Mouse (Mus musculus) cerebellum, adult 9-11 months (tissue): ENCODE measurements around the gene Atp8b3.

ENCODE experiments used
- DNase-seq: peaks from one replicate; pipeline ENCODE4 v3.0.0; 2022

Atp8b3 gene

GRCm38 (mm10) chr10:80538710-80539394 is at the start of gene Atp8b3:
Gene Atp8b3 (minus strand): TSS chr10:80539124.
- peak; percentile 47 for DNase-seq

GRCm38 (mm10) chr10:80587305-80587657 is 48.4 kb upstream of the Atp8b3 start:
- DNase-seq: no peak

DNA sequence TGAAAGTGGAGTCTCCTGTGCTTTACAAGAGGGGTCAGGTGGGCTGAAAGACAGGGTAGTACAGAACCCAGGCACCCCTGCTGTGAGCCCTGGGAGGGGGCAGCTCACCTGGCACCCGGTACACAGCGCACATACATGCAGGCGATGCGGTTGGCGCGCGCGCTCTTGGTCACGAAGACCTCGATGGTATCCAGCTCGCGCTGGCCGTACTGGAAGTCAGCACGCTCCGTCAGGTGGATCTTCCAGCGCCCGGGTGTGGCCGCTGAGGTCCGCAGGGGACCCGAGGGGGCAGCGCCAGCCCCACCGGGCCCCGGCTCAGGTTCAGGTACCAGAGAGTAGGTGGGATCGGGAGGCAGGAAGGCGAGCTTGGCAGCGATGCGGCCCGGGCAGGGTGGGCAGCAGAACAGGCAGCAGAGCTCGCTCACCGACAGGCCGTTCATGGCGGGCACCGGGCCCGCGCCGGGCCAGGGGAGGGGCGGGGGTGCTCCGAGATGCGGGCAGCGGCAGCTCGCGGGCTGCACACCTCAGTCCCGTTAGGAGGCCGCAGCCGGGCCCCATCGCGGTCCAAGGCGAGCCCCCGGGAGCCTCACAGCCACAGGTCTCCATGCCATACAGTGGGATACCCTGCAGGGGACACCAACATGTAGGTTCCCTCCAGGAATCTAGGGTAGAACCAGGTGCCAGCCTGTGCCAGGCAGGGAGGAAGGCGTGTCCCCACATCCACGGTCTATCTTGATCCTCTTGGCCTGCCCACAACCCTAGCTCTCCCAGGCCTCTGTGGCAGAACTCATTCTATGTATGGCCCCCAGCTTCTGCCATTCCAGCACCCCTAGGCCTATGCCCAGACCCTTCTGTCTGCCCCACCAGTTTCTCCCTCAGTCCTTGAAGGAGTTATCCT is 47.7 kb upstream of the Atp8b3 start:
- no peak for DNase-seq

DNA sequence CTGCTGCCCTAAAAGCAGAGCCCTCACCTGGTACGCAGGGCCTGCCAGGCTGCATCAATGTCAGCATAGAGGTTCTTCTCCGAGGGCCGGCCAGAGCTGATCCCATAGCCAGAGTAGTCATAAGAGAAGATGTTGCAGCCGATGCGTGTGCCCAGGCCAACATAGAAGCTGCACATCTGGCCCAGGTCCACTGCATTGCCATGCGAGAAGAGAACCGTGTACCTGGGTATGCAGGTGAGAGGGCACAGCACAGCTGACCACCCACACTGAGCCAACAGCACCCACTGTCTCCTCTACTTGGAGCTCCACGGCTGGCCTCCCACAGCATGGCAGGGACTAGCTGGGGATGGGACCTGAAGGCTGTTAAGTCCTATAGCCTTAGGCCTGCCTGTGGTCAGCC is 46.7 kb upstream of the Atp8b3 start:
- DNase-seq: no peak

- DNase-seq: no peak
Observed at GRCm38 (mm10) chr10:80584642-80585552, 46.0 kb upstream of the Atp8b3 start.

GRCm38 (mm10) chr10:80584045-80584488 is 45.1 kb upstream of the Atp8b3 start:
- peak; percentile 72 for DNase-seq

DNA sequence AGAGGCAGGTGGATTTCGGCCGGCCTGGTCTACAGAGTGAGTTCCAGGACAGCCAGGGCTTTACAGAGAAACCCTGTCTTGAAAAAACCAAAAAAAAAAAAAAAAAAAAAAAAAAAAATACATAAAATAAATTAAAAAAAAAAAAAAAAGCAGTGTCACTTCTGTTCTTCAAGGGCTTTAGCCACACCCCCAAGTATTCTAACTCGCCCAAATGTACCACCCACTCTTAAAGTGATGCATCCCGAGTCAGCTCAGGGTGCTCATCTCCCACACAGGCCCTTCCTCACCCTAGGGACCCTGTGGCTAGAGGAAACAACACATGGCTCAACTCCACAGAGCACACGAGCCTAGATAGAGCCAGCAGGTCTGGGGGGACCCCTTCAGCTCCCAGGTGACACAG is 44.1 kb upstream of the Atp8b3 start:
- DNase-seq: no peak

DNA sequence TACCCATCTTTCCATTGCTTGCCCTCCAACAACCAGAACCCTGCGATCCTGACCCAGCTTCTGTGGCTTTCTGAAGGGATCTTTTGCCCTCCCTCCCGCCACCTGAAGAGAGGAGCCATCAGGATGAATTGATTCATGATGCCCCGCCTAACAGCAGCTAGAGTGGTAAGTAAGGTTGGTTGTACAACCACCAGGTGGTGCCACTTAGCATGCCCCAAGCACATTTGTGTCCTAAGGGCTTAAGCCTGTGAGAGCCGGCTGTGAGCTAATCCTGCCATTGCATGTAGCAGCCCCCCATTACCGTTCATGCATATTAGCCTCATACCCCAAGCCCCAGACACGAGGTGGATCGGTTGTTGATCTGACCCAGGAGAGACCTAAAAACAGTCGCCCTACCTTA is 40.0 kb upstream of the Atp8b3 start:
- DNase-seq: peak; percentile 79

DNA sequence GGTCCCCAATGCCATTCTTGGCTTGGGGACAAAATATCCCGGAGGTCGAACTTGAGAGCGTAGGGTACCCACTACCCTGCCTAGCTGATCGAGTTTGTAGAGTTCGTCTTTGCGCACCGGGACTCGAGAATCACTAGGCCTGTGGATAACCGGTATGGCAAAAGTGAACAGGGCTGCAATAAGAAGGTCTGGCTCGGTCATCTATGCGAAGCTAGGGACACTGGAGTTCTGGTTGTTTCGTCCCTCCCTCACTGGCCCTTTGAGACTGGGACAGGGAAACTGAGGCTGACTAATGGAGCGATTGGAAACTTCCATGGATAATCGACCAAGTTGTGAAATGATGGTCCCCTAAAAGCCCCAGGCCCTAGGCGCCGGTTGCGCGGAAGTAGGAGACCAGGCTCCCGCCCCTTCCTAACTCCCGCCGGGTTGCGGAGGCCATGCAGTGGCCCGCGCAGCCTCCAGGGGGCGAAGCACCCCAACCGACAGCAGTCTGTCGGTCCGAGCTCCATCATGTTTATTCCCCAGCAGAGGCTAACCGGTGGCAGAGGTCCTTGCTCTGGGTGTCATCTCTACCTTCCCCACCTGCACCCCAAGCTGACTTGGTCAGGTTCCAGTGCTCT is 39.3 kb upstream of the Atp8b3 start:
- DNase-seq: peak; percentile 83

DNA sequence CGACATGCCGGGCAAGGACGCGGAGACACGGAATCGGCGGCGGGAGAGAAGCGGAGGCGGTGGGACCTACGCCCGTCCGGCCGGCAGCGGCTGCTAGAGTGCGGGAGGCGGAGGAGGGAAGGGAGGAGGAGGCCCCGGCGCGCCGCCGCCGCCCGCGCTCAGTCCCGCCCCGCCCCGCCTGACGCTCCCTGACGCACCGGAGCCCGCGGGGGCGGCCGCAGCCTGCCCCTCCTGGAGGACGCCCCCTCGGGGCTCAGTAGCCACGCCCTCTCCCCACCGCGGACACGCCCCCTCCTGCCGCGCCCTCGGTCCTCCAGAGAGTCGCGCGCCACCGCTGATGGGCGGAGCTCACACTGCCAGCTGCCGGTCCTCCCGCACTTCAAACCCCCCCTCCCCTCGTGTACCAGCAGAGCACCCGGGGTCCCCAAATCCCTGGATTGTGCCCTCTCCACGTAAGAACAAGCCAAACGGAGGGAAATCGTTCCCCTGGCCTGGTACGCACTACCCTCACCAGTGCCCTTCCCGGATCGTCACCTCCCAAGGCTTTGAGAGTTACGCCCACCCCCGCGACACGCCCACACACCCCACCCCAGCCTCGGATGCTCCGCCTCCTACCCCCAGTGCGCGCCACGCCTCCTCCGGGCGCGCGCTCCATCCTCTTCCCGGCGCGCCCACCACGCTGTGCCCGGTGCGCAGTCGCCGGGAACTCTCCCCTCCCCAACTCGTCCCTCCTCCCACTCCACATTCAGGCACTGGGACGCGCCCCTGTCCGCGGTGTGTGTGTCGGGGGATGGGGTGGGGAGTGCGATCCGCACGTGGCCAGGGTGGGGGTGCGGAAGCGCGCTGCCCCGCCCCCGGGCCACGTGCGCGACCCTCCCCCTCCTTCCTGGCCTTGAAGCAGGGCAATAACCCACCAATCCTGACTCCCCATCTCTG is 38.5 kb upstream of the Atp8b3 start, which contains the start of gene Klf16:
Gene Klf16 (minus strand): TSS at position 127 of the 936 bp plus-strand sequence.
- peak; percentile 93 for DNase-seq

DNA sequence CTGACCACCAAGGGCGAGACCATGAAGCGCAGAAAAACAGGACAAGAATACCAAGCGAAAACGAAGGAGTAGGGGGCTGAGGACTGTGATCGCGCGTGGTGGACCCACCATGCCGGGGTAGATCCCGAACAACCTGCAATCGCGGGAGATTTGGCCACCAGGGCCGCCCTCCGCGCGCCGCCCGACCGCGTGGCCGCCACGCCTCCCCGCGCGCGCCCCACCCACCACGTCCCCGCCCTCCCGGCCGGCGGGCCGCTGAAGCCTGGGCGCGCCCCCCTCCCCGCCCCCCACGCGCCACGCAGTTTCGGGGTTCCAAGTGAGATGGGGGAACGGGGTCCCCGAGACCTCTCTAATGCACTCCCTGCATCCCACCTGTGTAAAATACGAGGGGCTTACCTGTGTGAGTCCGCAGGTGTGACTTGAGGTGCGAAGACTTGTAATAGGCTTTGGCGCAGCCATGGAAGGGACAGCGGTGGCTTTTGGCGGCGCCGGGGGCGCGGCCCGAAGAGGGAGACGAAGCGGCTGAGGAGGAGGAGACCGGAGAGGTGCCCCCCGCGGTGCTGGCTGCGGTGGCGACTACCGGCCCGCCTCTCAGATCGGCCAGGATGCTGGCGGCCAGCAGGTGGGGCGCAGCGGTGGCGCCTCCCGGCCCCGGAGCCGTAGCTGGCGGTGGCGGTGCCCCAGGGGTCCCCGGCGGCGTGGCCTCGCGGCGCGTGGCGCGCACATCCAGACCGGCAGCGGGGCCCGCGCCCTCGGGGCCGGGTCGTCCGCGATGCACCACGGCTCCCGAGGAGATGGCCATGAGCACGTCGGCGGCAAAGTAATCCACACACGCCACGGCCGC is 37.6 kb upstream of the Atp8b3 start:
- peak; percentile 81 for DNase-seq

GRCm38 (mm10) chr10:80575925-80576324 is 37.0 kb upstream of the Atp8b3 start:
- peak; percentile 51 for DNase-seq

- no peak for DNase-seq
Observed at GRCm38 (mm10) chr10:80574896-80575295, 36.0 kb upstream of the Atp8b3 start.

GRCm38 (mm10) chr10:80573944-80574343 is 35.0 kb upstream of the Atp8b3 start:
- no peak for DNase-seq

DNA sequence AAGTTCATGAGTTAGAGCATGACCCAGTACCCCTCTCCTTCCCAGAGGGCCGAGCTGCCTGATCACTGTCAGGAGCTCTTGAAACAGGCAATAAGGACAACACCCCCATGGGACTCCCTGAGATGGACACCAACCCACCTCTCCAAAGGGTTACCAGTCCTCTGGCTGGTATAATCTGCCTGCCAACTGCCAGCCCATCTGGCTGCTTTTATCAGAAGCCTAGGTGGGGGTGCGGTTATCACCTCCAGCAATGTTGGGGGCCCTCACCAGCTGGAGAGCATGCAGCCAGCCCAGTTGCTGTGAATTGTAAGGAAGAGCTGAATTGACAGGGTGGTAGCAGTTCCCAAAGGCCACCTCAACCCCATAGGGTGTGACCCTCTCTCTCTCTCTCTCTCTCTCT is 33.6 kb upstream of the Atp8b3 start:
- DNase-seq: no peak

GRCm38 (mm10) chr10:80570871-80571836 is 32.2 kb upstream of the Atp8b3 start:
- peak; percentile 75 for DNase-seq

- DNase-seq: no peak
Observed at GRCm38 (mm10) chr10:80570419-80570818, 31.5 kb upstream of the Atp8b3 start.

GRCm38 (mm10) chr10:80569664-80570066 is 30.7 kb upstream of the Atp8b3 start:
- peak; percentile 65 for DNase-seq

DNA sequence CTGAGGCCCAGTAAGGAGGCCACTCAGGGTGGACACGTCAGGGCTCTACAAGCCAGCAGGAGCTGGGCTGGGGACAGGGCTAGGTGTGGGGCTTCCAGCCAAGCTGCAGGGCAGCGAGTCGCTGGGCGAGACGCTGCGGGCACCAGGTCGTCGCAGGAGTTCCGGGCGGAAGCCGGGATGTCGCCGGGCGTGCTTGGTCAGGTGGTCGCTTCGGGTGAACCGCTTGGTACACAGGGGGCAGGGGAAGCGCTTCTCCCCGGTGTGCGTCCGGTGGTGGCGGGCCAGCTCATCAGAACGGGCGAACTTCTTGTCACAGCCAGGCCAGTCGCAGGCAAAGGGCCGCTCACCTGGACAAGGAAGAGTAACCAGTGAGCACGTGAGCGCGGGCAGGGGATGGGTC is 30.0 kb upstream of the Atp8b3 start:
- DNase-seq: peak; percentile 60
